Mouse (Mus musculus): ENCODE data around the gene Dennd5a.

GRCm38 (mm10) chr7:109967805-109968579 is 7.7 kb upstream of the Dennd5a start:
- no peak for TF ChIP-seq CTCF (IDR thresholded peaks at IDR 0.05; ENCODE audit: low read depth, low read length)
- TF ChIP-seq GATA2 (IDR thresholded peaks at IDR 0.05; ENCODE audit: borderline replicate concordance, low read depth, low read length), result no peak
- no peak for TF ChIP-seq POLR2AphosphoS5 (IDR thresholded peaks at IDR 0.05; ENCODE audit: insufficient replicate concordance, low read depth, low read length)
- TF ChIP-seq GATA1 (IDR thresholded peaks at IDR 0.05; ENCODE audit: borderline replicate concordance, low read length), result no peak
